30 mouse cellular contexts compared by ENCODE assay signal in genomic region chr6:137201166-137201565, GRCm38 (mm10). TPM values are rescaled to one million over a fixed set of nuclear protein-coding genes. Genes with fewer than 3 reads are reported as not detected.
DNase-seq lines count a peak whose midpoint lies in the region; ATAC-seq and TF ChIP-seq lines count a peak whose summit lies in the region.
"Had no signal": no experiment of that assay in that cellular context is flagged by ENCODE, and none has a peak within 500 bp of the region (broad histone marks: within the 10 kb centered on the region; RNA-seq: fewer than 3 reads in every experiment).

No protein-coding gene starts in this region.

- TF ChIP-seq CTCF in left cerebral cortex, adult 2 months (IDR thresholded peaks at IDR 0.05): no peak

- intact Hi-C loops in left cerebral cortex, adult 2 months (cut with DNase I): no loop called here

- ATAC-seq in forebrain, embryonic 11.5 days (replicated peaks; ENCODE audit: low FRiP score): no peak
- ATAC-seq in forebrain, embryonic 14.5 days: no peak
- no peak for ATAC-seq in intestine, embryonic 14.5 days (replicated peaks; ENCODE audit: low FRiP score, low TSS enrichment, low read depth)
- no peak for ATAC-seq in intestine, embryonic 16.5 days
- ATAC-seq: forebrain, embryonic 16.5 days; intestine, embryonic 15.5 days; Patski had no signal

- no peak for TF ChIP-seq POLR2A in myocyte (IDR thresholded peaks at IDR 0.05; ENCODE audit: insufficient read length, low read depth)

- WGBS in forebrain, embryonic 11.5 days: 89% methylated on average over 3 of the region's 3 CpGs
- 87% methylated on average over 3 of the region's 3 CpGs for WGBS in forebrain, embryonic 14.5 days
- 89% methylated on average over 3 of the region's 3 CpGs for WGBS in intestine, embryonic 14.5 days
- 85% methylated on average over 3 of the region's 3 CpGs for WGBS in intestine, embryonic 16.5 days

- no peak overlapping the region for H3K4me2 ChIP-seq in forebrain, embryonic 11.5 days (ENCODE audit: low read depth, low read length, severe bottlenecking)
- no peak overlapping the region for H3K4me2 ChIP-seq in forebrain, embryonic 14.5 days (ENCODE audit: low read length)
- no peak overlapping the region for H3K4me2 ChIP-seq in intestine, embryonic 14.5 days (ENCODE audit: low read length)
- H3K4me2 ChIP-seq in intestine, embryonic 16.5 days (ENCODE audit: low read depth, low read length): no peak overlapping the region
- H3K4me2 ChIP-seq in myocyte (ENCODE audit: low read depth): peak overlapping the region; percentile 38
- H3K4me2 ChIP-seq: embryonic facial prominence, embryonic 12.5 days; embryonic facial prominence, embryonic 15.5 days; forebrain, embryonic 12.5 days; heart, embryonic 12.5 days; heart, embryonic 15.5 days; hindbrain, embryonic 12.5 days; hindbrain, embryonic 15.5 days; intestine, embryonic 15.5 days had no signal

- no peak overlapping the region for H3ac ChIP-seq in myocyte (ENCODE audit: control insufficient read depth, insufficient read length)

- no peaks in the 10 kb centered on the region for H3K4me1 ChIP-seq in forebrain, embryonic 11.5 days (replicated peaks; ENCODE audit: control insufficient read depth, insufficient read depth, low read length)
- no peaks in the 10 kb centered on the region for H3K4me1 ChIP-seq in forebrain, embryonic 14.5 days (ENCODE audit: control insufficient read depth, insufficient read depth, low read length)
- no peaks in the 10 kb centered on the region for H3K4me1 ChIP-seq in intestine, embryonic 14.5 days (replicated peaks; ENCODE audit: control insufficient read depth, insufficient read depth, low read length)
- no peaks in the 10 kb centered on the region for H3K4me1 ChIP-seq in intestine, embryonic 16.5 days (ENCODE audit: control insufficient read depth, insufficient read depth, low read length)
- H3K4me1 ChIP-seq: embryonic facial prominence, embryonic 12.5 days; embryonic facial prominence, embryonic 15.5 days; forebrain, embryonic 12.5 days; heart, embryonic 12.5 days; heart, embryonic 15.5 days; hindbrain, embryonic 12.5 days; hindbrain, embryonic 15.5 days; intestine, embryonic 15.5 days had no signal

- no peaks in the 10 kb centered on the region for H3K27me3 ChIP-seq in forebrain, embryonic 11.5 days (ENCODE audit: control insufficient read depth, insufficient read depth, low read length)
- no peaks in the 10 kb centered on the region for H3K27me3 ChIP-seq in forebrain, embryonic 14.5 days (replicated peaks; ENCODE audit: control insufficient read depth, insufficient read depth, low read length)
- H3K27me3 ChIP-seq in intestine, embryonic 14.5 days (replicated peaks; ENCODE audit: control insufficient read depth, insufficient read depth, low read length): no peaks in the 10 kb centered on the region
- H3K27me3 ChIP-seq in intestine, embryonic 16.5 days (replicated peaks; ENCODE audit: control insufficient read depth, insufficient read depth, low read length): no peaks in the 10 kb centered on the region
- H3K27me3 ChIP-seq in myocyte (ENCODE audit: control insufficient read depth, insufficient read depth, insufficient read length): peaks cover 9% of the 10 kb centered on the region
- H3K27me3 ChIP-seq: embryonic facial prominence, embryonic 12.5 days; embryonic facial prominence, embryonic 15.5 days; forebrain, embryonic 12.5 days; heart, embryonic 12.5 days; heart, embryonic 15.5 days; hindbrain, embryonic 12.5 days; hindbrain, embryonic 15.5 days; intestine, embryonic 15.5 days had no signal

- DNase-seq in forebrain, embryonic 11.5 days (ENCODE audit: low spot score): peak; percentile 24
- DNase-seq in forebrain, embryonic 14.5 days (ENCODE audit: low spot score): no peak
- peak; percentile 12 for DNase-seq in intestine, embryonic 14.5 days (ENCODE audit: low spot score)
- DNase-seq in left cerebral cortex, adult 2 months (ENCODE audit: extremely low spot score in 1 of 2, low spot score in 2 of 2): no peak
- DNase-seq in urinary bladder, postnatal 14 days (ENCODE audit: low spot score): no peak
- DNase-seq in thymus, postnatal 10 days (ENCODE audit: low spot score in 2 of 2): no peak
- DNase-seq: adrenal gland, adult 2 months; adrenal gland, postnatal 14 days; cerebellum, adult 11 months; cerebellum, adult 2 months; cerebellum, adult 9-11 months; cerebellum, postnatal 25 days; gastrocnemius, postnatal 10 days; gastrocnemius, postnatal 36 days; heart, postnatal 10 days had no signal

- no peaks in the 10 kb centered on the region for H3K79me2 ChIP-seq in myocyte (ENCODE audit: control insufficient read depth, insufficient read depth)

- no peak overlapping the region for H3K9ac ChIP-seq in forebrain, embryonic 11.5 days (ENCODE audit: low read length)
- no peak overlapping the region for H3K9ac ChIP-seq in forebrain, embryonic 14.5 days (ENCODE audit: low read length)
- no peak overlapping the region for H3K9ac ChIP-seq in intestine, embryonic 14.5 days (ENCODE audit: low read length)
- no peak overlapping the region for H3K9ac ChIP-seq in intestine, embryonic 16.5 days (ENCODE audit: low read depth, low read length)
- H3K9ac ChIP-seq: embryonic facial prominence, embryonic 12.5 days; embryonic facial prominence, embryonic 15.5 days; forebrain, embryonic 12.5 days; heart, embryonic 12.5 days; heart, embryonic 15.5 days; hindbrain, embryonic 12.5 days; hindbrain, embryonic 15.5 days; intestine, embryonic 15.5 days had no signal

- no peaks in the 10 kb centered on the region for H3K9me3 ChIP-seq in forebrain, embryonic 11.5 days (ENCODE audit: control insufficient read depth, low read length)
- no peaks in the 10 kb centered on the region for H3K9me3 ChIP-seq in forebrain, embryonic 14.5 days (replicated peaks; ENCODE audit: control insufficient read depth, low read length)
- H3K9me3 ChIP-seq in intestine, embryonic 14.5 days (ENCODE audit: control insufficient read depth, low read length): 0 out of 2 replicates have a peak, but pooled peaks cover 4% of the 10 kb centered on the region
- H3K9me3 ChIP-seq in intestine, embryonic 16.5 days (ENCODE audit: control insufficient read depth, low read length): no peaks in the 10 kb centered on the region
- H3K9me3 ChIP-seq: embryonic facial prominence, embryonic 12.5 days; embryonic facial prominence, embryonic 15.5 days; forebrain, embryonic 12.5 days; heart, embryonic 15.5 days; hindbrain, embryonic 12.5 days; hindbrain, embryonic 15.5 days; intestine, embryonic 15.5 days had no signal

- no peak overlapping the region for H3K27ac ChIP-seq in forebrain, embryonic 11.5 days (ENCODE audit: low read depth, low read length)
- no peak overlapping the region for H3K27ac ChIP-seq in forebrain, embryonic 14.5 days (ENCODE audit: low read depth, low read length)
- no peak overlapping the region for H3K27ac ChIP-seq in intestine, embryonic 14.5 days (ENCODE audit: low read depth)
- no peak overlapping the region for H3K27ac ChIP-seq in intestine, embryonic 16.5 days (ENCODE audit: low read length)
- H3K27ac ChIP-seq in left cerebral cortex, adult 2 months: no peak overlapping the region
- H3K27ac ChIP-seq: embryonic facial prominence, embryonic 12.5 days; embryonic facial prominence, embryonic 15.5 days; forebrain, embryonic 12.5 days; heart, embryonic 15.5 days; hindbrain, embryonic 12.5 days; hindbrain, embryonic 15.5 days; intestine, embryonic 15.5 days had no signal

- H3K4me3 ChIP-seq in forebrain, embryonic 11.5 days (ENCODE audit: low read depth, low read length): no peak overlapping the region
- no peak overlapping the region for H3K4me3 ChIP-seq in forebrain, embryonic 14.5 days (ENCODE audit: low read depth, low read length)
- no peak overlapping the region for H3K4me3 ChIP-seq in intestine, embryonic 14.5 days (ENCODE audit: low read depth, low read length)
- H3K4me3 ChIP-seq in intestine, embryonic 16.5 days (ENCODE audit: low read length): no peak overlapping the region
- no peak overlapping the region for H3K4me3 ChIP-seq in myocyte
- H3K4me3 ChIP-seq in left cerebral cortex, adult 2 months: no peak overlapping the region
- H3K4me3 ChIP-seq: embryonic facial prominence, embryonic 12.5 days; embryonic facial prominence, embryonic 15.5 days; forebrain, embryonic 12.5 days; heart, embryonic 12.5 days; heart, embryonic 15.5 days; hindbrain, embryonic 12.5 days; hindbrain, embryonic 15.5 days; intestine, embryonic 15.5 days had no signal

- no peaks in the 10 kb centered on the region for H3K36me3 ChIP-seq in forebrain, embryonic 11.5 days (ENCODE audit: control insufficient read depth, insufficient read depth, low read length)
- H3K36me3 ChIP-seq in forebrain, embryonic 14.5 days (ENCODE audit: control insufficient read depth, insufficient read depth, low read length): no peaks in the 10 kb centered on the region
- no peaks in the 10 kb centered on the region for H3K36me3 ChIP-seq in intestine, embryonic 14.5 days (ENCODE audit: control insufficient read depth, insufficient read depth, low read length)
- H3K36me3 ChIP-seq in intestine, embryonic 16.5 days (ENCODE audit: control insufficient read depth, insufficient read depth, low read length): no peaks in the 10 kb centered on the region
- H3K36me3 ChIP-seq in myocyte (ENCODE audit: control insufficient read depth, insufficient read depth): no peaks in the 10 kb centered on the region
- H3K36me3 ChIP-seq: embryonic facial prominence, embryonic 12.5 days; embryonic facial prominence, embryonic 15.5 days; forebrain, embryonic 12.5 days; G1E; heart, embryonic 12.5 days; heart, embryonic 15.5 days; hindbrain, embryonic 12.5 days; hindbrain, embryonic 15.5 days; intestine, embryonic 15.5 days had no signal

TF ChIP-seq in myocyte, 11 proteins besides CTCF, POLR2A, EP300 and RAD21 (continues in another document):
- TF ChIP-seq E2F4 (IDR thresholded peaks at IDR 0.05; ENCODE audit: insufficient read depth) (no peak), REST (IDR thresholded peaks at IDR 0.05; ENCODE audit: insufficient read depth, insufficient read length) (no peak), SRF (IDR thresholded peaks at IDR 0.05; ENCODE audit: control insufficient read depth, insufficient read length, low read depth) (no peak)

RNA-seq across cellular contexts. Expression of gene Rerg, which starts 30.9 kb away (rescaled TPM):
- polyA plus RNA-seq in forebrain, embryonic 11.5 days (2014; fragmentation: Nextera tagmentation; extraction: Ambion mirVana): 1.3 and 1.6 TPM in 2 replicates
- polyA plus RNA-seq in forebrain, embryonic 14.5 days (2014; fragmentation: Nextera tagmentation; extraction: Ambion mirVana): 4.8 and 6.2 TPM in 2 replicates
- polyA plus RNA-seq in intestine, embryonic 14.5 days (2014; fragmentation: Nextera tagmentation; extraction: Ambion mirVana): 25.3 and 28.8 TPM in 2 replicates
- polyA plus RNA-seq in intestine, embryonic 16.5 days (2015; fragmentation: Nextera tagmentation; extraction: Ambion mirVana): 18.2 TPM in 2 replicates
- 3.1 TPM for polyA plus RNA-seq in myocyte (2012; fragmentation: generic; extraction: Trizol)
- 10 to 100 TPM in 1 of 2 experiments, 1 to 10 TPM in 1; 5.9 to 11.9 TPM for total RNA-seq in left cerebral cortex, adult 2 months (2021)
- total RNA-seq: common myeloid progenitor, adult 5-6 weeks; hematopoietic stem cell, adult 5-6 weeks had no signal
- polyA plus RNA-seq: G1E had no signal

RNA-seq across cellular contexts. Expression of gene Ptpro, which starts 51.0 kb away (rescaled TPM):
- 12.5 and 14.4 TPM in 2 replicates for polyA plus RNA-seq in forebrain, embryonic 11.5 days (2014; fragmentation: Nextera tagmentation; extraction: Ambion mirVana)
- 41.7 and 51.2 TPM in 2 replicates for polyA plus RNA-seq in forebrain, embryonic 14.5 days (2014; fragmentation: Nextera tagmentation; extraction: Ambion mirVana)
- 3.4 and 3.6 TPM in 2 replicates for polyA plus RNA-seq in intestine, embryonic 14.5 days (2014; fragmentation: Nextera tagmentation; extraction: Ambion mirVana)
- polyA plus RNA-seq in intestine, embryonic 16.5 days (2015; fragmentation: Nextera tagmentation; extraction: Ambion mirVana): 1.8 and 2.3 TPM in 2 replicates
- not detected for polyA plus RNA-seq in myocyte (2012; fragmentation: generic; extraction: Trizol)
- 10 to 100 TPM; 31.7 to 40.1 TPM for total RNA-seq in left cerebral cortex, adult 2 months (2021)
- polyA plus RNA-seq: G1E, Patski had no signal

Comparison
In these comparisons a context has a peak if more than half of its experiments do, and no peak if none do; other contexts are left out.
1. DNase-seq: peak in forebrain, embryonic 11.5 days (single experiment) and intestine, embryonic 14.5 days (single experiment); none in forebrain, embryonic 14.5 days (single experiment), left cerebral cortex, adult 2 months (0 of 2), urinary bladder, postnatal 14 days (single experiment) and thymus, postnatal 10 days (0 of 2).